Mouse (Mus musculus) layer of hippocampus, postnatal 14 days (tissue): ENCODE results near the gene Gm28778. TPM values are rescaled to one million over a fixed set of nuclear protein-coding genes. Genes with fewer than 3 reads are reported as not detected.
"Not testable (repeated sequence)": the region's sequence is repeated elsewhere in the genome, so short reads cannot be mapped to it uniquely, and the experiment has no call there.

Experiments used
- DNase-seq, 2 experiments: peaks; one replicate each; pipeline ENCODE4 v3.0.0; 2021 to 2022; ENCODE audit warnings: low spot score in 2 of 2, mixed read lengths in 1 of 2
- long read RNA-seq, 2 experiments: library from polyadenylated mRNA; stranded (forward); transcript quantifications; one replicate each; pipeline ENCODE4 v2.0.0; 2021
- total RNA-seq, 2 experiments: library from RNA; stranded (reverse); gene quantifications; 2 replicates each; pipeline ENCODE4 v1.2.3; 2021

Gene Gm28778
- under 1 TPM in 1 of 2 experiments, not detected in 1; 0.65 TPM for total RNA-seq
- long read RNA-seq, experiment 1, partial matches to known transcripts, result 0 of 2 reads
- long read RNA-seq, experiment 1, other reads (novel, unspliced or antisense), result 2 of 2 reads
- long read RNA-seq, experiment 2, partial matches to known transcripts, result 0 of 13 reads
- long read RNA-seq, experiment 2, other reads (novel, unspliced or antisense), result 13 of 13 reads

GRCm38 (mm10) chr1:53296581-53297383 is at the start of gene Gm28778, which contains the start of the genes Pms1 and Ormdl1:
Gene Gm28778 (plus strand): TSS chr1:53297111.
Gene Pms1 (minus strand): TSS chr1:53297018.
Gene Ormdl1 (plus strand): TSS chr1:53297095.
- DNase-seq, result peak; percentile 94 to 95

GRCm38 (mm10) chr1:53264958-53265612 is 31.8 kb upstream of the Gm28778 start:
- not testable (repeated sequence) for DNase-seq

GRCm38 (mm10) chr1:53269901-53270300 is 27.0 kb upstream of the Gm28778 start:
- DNase-seq, result no peak

GRCm38 (mm10) chr1:53272646-53273045 is 24.3 kb upstream of the Gm28778 start:
- peak; percentile 18 to 48 for DNase-seq

GRCm38 (mm10) chr1:53291197-53291596 is 5.7 kb upstream of the Gm28778 start:
- DNase-seq, result no peak

- DNase-seq, result no peak
Measured at GRCm38 (mm10) chr1:53300506-53300905, 3.6 kb downstream of the Gm28778 start.

- peak; percentile 86 for DNase-seq
Measured at GRCm38 (mm10) chr1:53312989-53313967, 16.4 kb downstream of the Gm28778 start, which contains the start of gene Osgepl1. Gene Osgepl1 (plus strand): TSS chr1:53313624.

- DNase-seq, result no peak
Measured at GRCm38 (mm10) chr1:53321662-53322344, 24.9 kb downstream of the Gm28778 start.

GRCm38 (mm10) chr1:53323254-53323653 is 26.3 kb downstream of the Gm28778 start:
- no peak for DNase-seq

- DNase-seq, result no peak
Measured at GRCm38 (mm10) chr1:53324277-53324676, 27.4 kb downstream of the Gm28778 start.

GRCm38 (mm10) chr1:53324827-53325494 is 28.1 kb downstream of the Gm28778 start:
- no peak for DNase-seq

GRCm38 (mm10) chr1:53333527-53333926 is 36.6 kb downstream of the Gm28778 start:
- DNase-seq, result not testable (repeated sequence)

GRCm38 (mm10) chr1:53335465-53335864 is 38.6 kb downstream of the Gm28778 start:
- DNase-seq, result no peak

- not testable (repeated sequence) for DNase-seq
Measured at GRCm38 (mm10) chr1:53337403-53337802, 40.5 kb downstream of the Gm28778 start.

- DNase-seq, result no peak
Measured at GRCm38 (mm10) chr1:53341071-53341470, 44.2 kb downstream of the Gm28778 start.

- peak; percentile 97 to 98 for DNase-seq
Measured at GRCm38 (mm10) chr1:53352327-53353261, 55.7 kb downstream of the Gm28778 start, which contains the start of the genes Asdurf, Gm28551 and Asnsd1. Gene Asdurf (minus strand): TSS chr1:53352619. Gene Gm28551 (minus strand): TSS chr1:53352667. Gene Asnsd1 (minus strand): TSS chr1:53352752.

GRCm38 (mm10) chr1:53358988-53359387 is 62.1 kb downstream of the Gm28778 start:
- DNase-seq, result no peak
